Mouse (Mus musculus) forebrain, embryonic 12.5 days (tissue): ENCODE measurements around the gene Pcsk4. TPM values are rescaled to one million over a fixed set of nuclear protein-coding genes. Genes with fewer than 3 reads are reported as not detected.

ENCODE experiments used
- ATAC-seq: fragments of 200-750 bp; cut with Nextera tagmentation; 2 replicates; pipeline ENCODE4 v1.8.0; 2017; ENCODE audit warnings: moderate TSS enrichment; ENCODE audit not compliant: low FRiP score
- H3K27ac ChIP-seq: fragments of 300-500 bp; sonication (generic); 2 replicates; pipeline ENCODE4 v1.5.1; 2016; ENCODE audit warnings: mild to moderate bottlenecking
- H3K27me3 ChIP-seq: fragments of 300-500 bp; sonication (generic); 2 replicates; pipeline ENCODE4 v1.6.1; 2016; ENCODE audit warnings: mild to moderate bottlenecking
- H3K36me3 ChIP-seq: fragments of 300-500 bp; sonication (generic); replicated peaks from 2 replicates; pipeline ENCODE4 v1.6.1; 2016; ENCODE audit warnings: mild to moderate bottlenecking
- H3K4me1 ChIP-seq: fragments of 300-500 bp; sonication (generic); 2 replicates; pipeline ENCODE4 v1.6.1; 2016
- H3K4me2 ChIP-seq: fragments of 300-500 bp; sonication (generic); 2 replicates; pipeline ENCODE4 v1.6.1; 2016; ENCODE audit warnings: mild to moderate bottlenecking, moderate library complexity
- H3K4me3 ChIP-seq: fragments of 300-500 bp; sonication (generic); replicated peaks from 2 replicates; pipeline ENCODE4 v1.5.1; 2016; ENCODE audit warnings: mild to moderate bottlenecking
- H3K9ac ChIP-seq: fragments of 300-500 bp; sonication (generic); 2 replicates; pipeline ENCODE4 v1.6.1; 2016; ENCODE audit warnings: mild to moderate bottlenecking
- H3K9me3 ChIP-seq: fragments of 300-500 bp; sonication (generic); 2 replicates; pipeline ENCODE4 v1.6.1; 2016
- WGBS: fragments of 180-500 bp; shearing (Covaris S2); methylation state at CpG from one replicate; pipeline ENCODE4 v1.1.7; 2016; 5-methylcytosine and 5-hydroxymethylcytosine counted together
- polyA plus RNA-seq: library from polyadenylated mRNA; unstranded; fragments of >200 nt; fragmentation: Nextera tagmentation; extraction: Ambion mirVana; gene quantifications from 2 replicates; pipeline ENCODE4 v1.2.1, GENCODE M21; 2016

Pcsk4 gene
- polyA plus RNA-seq, 1 experiment from 2014 or later, result 3.7 TPM

DNA sequence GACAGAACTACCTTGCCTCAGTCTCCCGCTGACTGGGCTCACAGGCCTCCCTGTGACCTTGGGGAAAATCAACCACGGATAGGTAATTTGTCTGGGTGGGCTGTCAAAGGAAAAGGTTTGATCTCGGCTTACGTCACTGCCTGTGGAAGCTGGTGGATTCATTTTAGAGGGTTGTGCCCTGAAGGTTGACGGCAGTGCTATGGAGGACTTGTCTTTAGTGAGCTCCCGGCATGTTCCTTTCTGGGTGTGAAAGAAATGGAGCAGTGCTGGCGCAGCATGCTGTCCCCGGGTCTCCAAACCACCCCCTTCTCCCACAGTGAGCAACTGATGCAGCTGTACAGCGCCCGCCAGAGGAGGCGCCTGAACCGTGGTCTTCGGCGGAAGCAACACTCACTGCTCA, 36.0 kb downstream of the Pcsk4 start:
- H3K27me3 ChIP-seq, result no peaks in the 10 kb centered on the region
- H3K36me3 ChIP-seq, result peaks cover 30% of the 10 kb centered on the region
- no peaks in the 10 kb centered on the region for H3K9me3 ChIP-seq
- H3K27ac ChIP-seq, result peak overlapping the region; percentile 95
- peak overlapping the region; percentile 69 for H3K4me3 ChIP-seq
- H3K9ac ChIP-seq, result peak overlapping the region; percentile 99
- ATAC-seq, result no peak
- peaks cover 56% of the 10 kb centered on the region for H3K4me1 ChIP-seq
- H3K4me2 ChIP-seq, result peak overlapping the region; percentile 96
- WGBS, result 26% methylated on average over 14 of the region's 14 CpGs

GRCm38 (mm10) chr10:80292251-80293146, 36.8 kb downstream of the Pcsk4 start, which contains the start of gene Rps15:
Gene Rps15 (plus strand): TSS chr10:80292453.
- under 1% methylated on average over 72 of the region's 72 CpGs for WGBS
- Histone ChIP-seq H3K4me2 (peak within 1 kb of the TSS; percentile 96), H3K36me3 (peaks cover 37% of the 10 kb centered on the region), H3K4me1 (peaks cover 48% of the 10 kb centered on the region), H3K27ac (peak within 1 kb of the TSS; percentile 95), H3K4me3 (peak within 1 kb of the TSS; percentile 69), H3K9me3 (no peaks in the 10 kb centered on the region), H3K9ac (peak within 1 kb of the TSS; percentile 99), H3K27me3 (no peaks in the 10 kb centered on the region)
- peak; percentile 83 for ATAC-seq

GRCm38 (mm10) chr10:80288657-80289056, 40.6 kb downstream of the Pcsk4 start:
- Histone ChIP-seq H3K9me3 (no peaks in the 10 kb centered on the region), H3K4me1 (peaks cover 14% of the 10 kb centered on the region), H3K4me3 (no peak overlapping the region), H3K27ac (no peak overlapping the region), H3K27me3 (no peaks in the 10 kb centered on the region), H3K36me3 (peaks cover 61% of the 10 kb centered on the region), H3K9ac (no peak overlapping the region), H3K4me2 (no peak overlapping the region)
- WGBS, result 68% methylated on average over 8 of the region's 8 CpGs
- no peak for ATAC-seq

- Histone ChIP-seq H3K27me3 (no peaks in the 10 kb centered on the region), H3K36me3 (peaks cover 63% of the 10 kb centered on the region), H3K9me3 (no peaks in the 10 kb centered on the region), H3K4me2 (no peak overlapping the region), H3K4me3 (no peak overlapping the region), H3K27ac (no peak overlapping the region), H3K4me1 (peaks cover 8% of the 10 kb centered on the region), H3K9ac (no peak overlapping the region)
- no peak for ATAC-seq
- 92% methylated on average over 12 of the region's 12 CpGs for WGBS
Observed at GRCm38 (mm10) chr10:80288097-80288496, 41.2 kb downstream of the Pcsk4 start.

- H3K27ac ChIP-seq, result no peak overlapping the region
- no peak overlapping the region for H3K4me3 ChIP-seq
- no peaks in the 10 kb centered on the region for H3K9me3 ChIP-seq
- ATAC-seq, result no peak
- H3K36me3 ChIP-seq, result peaks cover 89% of the 10 kb centered on the region
- no peak overlapping the region for H3K9ac ChIP-seq
- H3K4me2 ChIP-seq, result no peak overlapping the region
- peaks cover 4% of the 10 kb centered on the region; the same call in 1 of the 2 replicates for H3K4me1 ChIP-seq
- WGBS, result 81% methylated on average over 9 of the region's 15 CpGs
- H3K27me3 ChIP-seq, result no peaks in the 10 kb centered on the region
Observed at GRCm38 (mm10) chr10:80285222-80286070, 43.9 kb downstream of the Pcsk4 start.

GRCm38 (mm10) chr10:80282481-80283441, 46.5 kb downstream of the Pcsk4 start:
- Histone ChIP-seq H3K4me1 (peaks cover 4% of the 10 kb centered on the region; the same call in 1 of the 2 replicates), H3K4me3 (no peak overlapping the region), H3K9me3 (no peaks in the 10 kb centered on the region), H3K9ac (peak overlapping the region; percentile 36; the same call in 1 of the 2 replicates), H3K4me2 (no peak overlapping the region), H3K36me3 (peaks cover 98% of the 10 kb centered on the region), H3K27me3 (no peaks in the 10 kb centered on the region), H3K27ac (no peak overlapping the region)
- no peak for ATAC-seq
- 90% methylated on average over 20 of the region's 20 CpGs for WGBS

DNA sequence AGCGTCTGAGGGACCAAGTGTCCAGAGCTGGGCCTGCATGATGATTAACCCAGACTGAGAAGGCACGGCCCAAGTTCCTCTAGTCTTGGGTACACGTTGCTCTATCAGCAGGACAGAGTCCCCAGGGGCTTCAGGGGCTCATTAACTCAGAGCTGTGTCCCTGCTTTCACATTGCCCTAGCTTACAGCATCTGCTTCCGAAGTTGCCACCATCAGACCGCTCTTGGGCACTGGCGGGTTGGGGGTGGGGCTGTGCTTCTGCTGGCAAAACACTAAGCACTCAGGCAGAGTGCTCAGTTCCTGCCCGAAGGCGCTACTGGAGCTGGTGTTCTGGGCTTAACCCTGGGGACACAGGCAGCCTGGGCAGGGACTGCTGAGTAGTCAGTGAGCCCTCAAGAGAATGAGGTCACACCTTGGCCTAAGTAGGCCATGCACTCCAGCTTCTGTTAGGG, 47.4 kb downstream of the Pcsk4 start:
- ATAC-seq, result no peak
- 86% methylated on average over 8 of the region's 8 CpGs for WGBS
- H3K27ac ChIP-seq, result no peak overlapping the region

DNA sequence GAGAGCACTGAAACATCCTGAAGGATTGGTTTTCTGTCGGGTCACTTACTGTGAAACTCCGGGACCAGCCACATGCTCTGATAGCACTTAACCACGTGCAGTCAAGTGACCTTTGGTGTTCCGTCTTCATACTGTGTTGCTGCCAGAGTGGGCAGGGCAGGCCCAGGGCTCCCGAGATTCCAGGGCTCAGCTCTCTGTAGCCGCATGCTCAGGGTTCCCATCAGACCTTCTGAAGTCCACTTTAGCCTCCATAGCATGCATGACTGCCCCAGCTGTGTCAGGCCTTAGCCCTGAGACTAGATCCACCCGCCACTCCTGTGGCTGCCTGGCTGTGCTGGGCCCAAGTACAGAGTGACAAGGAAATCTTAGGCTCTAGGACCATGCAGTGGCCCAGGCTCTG, 48.0 kb downstream of the Pcsk4 start:
- WGBS, result 89% methylated on average over 7 of the region's 7 CpGs
- H3K4me3 ChIP-seq, result no peak overlapping the region
- H3K27me3 ChIP-seq, result no peaks in the 10 kb centered on the region
- H3K9ac ChIP-seq, result no peak overlapping the region
- H3K4me2 ChIP-seq, result no peak overlapping the region
- peaks cover 4% of the 10 kb centered on the region; the same call in 1 of the 2 replicates for H3K4me1 ChIP-seq
- H3K9me3 ChIP-seq, result no peaks in the 10 kb centered on the region
- H3K27ac ChIP-seq, result no peak overlapping the region
- peaks cover 98% of the 10 kb centered on the region for H3K36me3 ChIP-seq
- no peak for ATAC-seq

More for the DNA sequence above, 47.4 kb downstream of the Pcsk4 start:
- no peaks in the 10 kb centered on the region for H3K9me3 ChIP-seq
- H3K36me3 ChIP-seq, result peaks cover 98% of the 10 kb centered on the region
- H3K4me1 ChIP-seq, result peaks cover 4% of the 10 kb centered on the region; the same call in 1 of the 2 replicates
- no peak overlapping the region for H3K4me3 ChIP-seq
- no peaks in the 10 kb centered on the region for H3K27me3 ChIP-seq
- H3K4me2 ChIP-seq, result no peak overlapping the region
- peak overlapping the region; percentile 36; the same call in 1 of the 2 replicates for H3K9ac ChIP-seq

GRCm38 (mm10) chr10:80279273-80279672, 50.0 kb downstream of the Pcsk4 start:
- peaks cover 4% of the 10 kb centered on the region; the same call in 1 of the 2 replicates for H3K4me1 ChIP-seq
- peaks cover 97% of the 10 kb centered on the region for H3K36me3 ChIP-seq
- H3K9me3 ChIP-seq, result no peaks in the 10 kb centered on the region
- no peak overlapping the region for H3K27ac ChIP-seq
- WGBS, result 97% methylated on average over 12 of the region's 12 CpGs
- no peak overlapping the region for H3K4me2 ChIP-seq
- no peak for ATAC-seq
- H3K4me3 ChIP-seq, result no peak overlapping the region
- H3K27me3 ChIP-seq, result no peaks in the 10 kb centered on the region
- H3K9ac ChIP-seq, result no peak overlapping the region

DNA sequence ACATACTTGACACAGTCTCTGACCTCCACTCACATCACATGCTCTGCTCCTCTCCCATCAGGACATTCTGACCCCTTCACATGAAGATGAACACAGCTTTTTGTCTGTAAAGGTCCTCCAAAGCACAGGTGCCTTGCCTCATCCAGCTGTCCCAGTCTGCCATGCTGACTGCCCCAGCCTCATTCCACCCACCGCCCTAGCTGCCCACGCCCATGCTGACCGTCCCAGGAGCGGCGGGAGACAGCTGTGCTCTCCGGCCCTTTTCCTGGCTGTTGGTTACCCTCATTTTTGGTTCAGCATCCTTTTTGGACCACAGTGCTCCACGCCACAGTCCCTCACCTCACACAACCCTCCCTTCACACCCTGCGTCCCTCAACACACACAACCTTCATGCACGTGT, 50.9 kb downstream of the Pcsk4 start:
- WGBS, result 96% methylated on average over 9 of the region's 9 CpGs
- ATAC-seq, result no peak

DNA sequence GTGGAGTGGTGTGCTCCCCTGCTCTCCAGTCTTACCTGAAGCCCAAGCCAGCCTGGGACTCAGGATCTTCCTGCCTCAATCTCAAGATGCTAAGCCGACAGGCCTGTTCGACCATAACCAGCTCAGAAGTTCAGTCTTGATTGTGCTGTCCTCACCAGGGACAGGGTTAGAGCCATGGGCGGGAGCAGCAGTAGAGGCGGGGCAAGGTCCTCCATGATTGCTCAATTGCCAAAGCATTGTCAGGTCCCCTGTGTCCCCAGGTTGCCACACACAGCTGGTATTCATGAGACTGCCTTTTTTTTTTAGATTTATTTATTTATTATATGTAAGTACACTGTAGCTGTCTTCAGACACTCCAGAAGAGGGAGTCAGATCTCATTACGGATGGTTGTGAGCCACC, 53.1 kb downstream of the Pcsk4 start:
- 88% methylated on average over 5 of the region's 5 CpGs for WGBS
- no peak for ATAC-seq
- Histone ChIP-seq H3K9me3 (no peaks in the 10 kb centered on the region), H3K36me3 (peaks cover 80% of the 10 kb centered on the region), H3K4me3 (no peak overlapping the region), H3K27ac (no peak overlapping the region), H3K9ac (no peak overlapping the region), H3K4me2 (no peak overlapping the region), H3K4me1 (no peaks in the 10 kb centered on the region; the same call in 1 of the 2 replicates), H3K27me3 (no peaks in the 10 kb centered on the region)

More for the DNA sequence above, 50.9 kb downstream of the Pcsk4 start:
- no peak overlapping the region for H3K4me3 ChIP-seq
- H3K4me2 ChIP-seq, result no peak overlapping the region
- H3K27me3 ChIP-seq, result no peaks in the 10 kb centered on the region
- no peak overlapping the region for H3K9ac ChIP-seq
- no peak overlapping the region for H3K27ac ChIP-seq
- peaks cover 96% of the 10 kb centered on the region for H3K36me3 ChIP-seq
- H3K4me1 ChIP-seq, result peaks cover 4% of the 10 kb centered on the region; the same call in 1 of the 2 replicates
- no peaks in the 10 kb centered on the region for H3K9me3 ChIP-seq
